8 mouse cellular contexts compared by ENCODE assay signal in genomic region chr4:119415072-119415753, GRCm38 (mm10). TPM values are rescaled to one million over a fixed set of nuclear protein-coding genes. Genes with fewer than 3 reads are reported as not detected.
DNase-seq lines count a peak whose midpoint lies in the region; ATAC-seq lines count a peak whose summit lies in the region.

Ccdc30 (minus strand) TSS chr4:119415521.

- ATAC-seq in embryonic facial prominence, embryonic 13.5 days (ENCODE audit: insufficient number of reproducible peaks, insufficient read depth, low FRiP score, low TSS enrichment, low read depth) = peak; percentile 100
- peak; percentile 100 for ATAC-seq in limb, embryonic 12.5 days (ENCODE audit: insufficient number of reproducible peaks, insufficient read depth, low FRiP score, low TSS enrichment, low read depth)
- peak; percentile 100 for ATAC-seq in midbrain, embryonic 13.5 days
- ATAC-seq in erythroid progenitor cell, adult 5-6 weeks (replicated peaks; ENCODE audit: low FRiP score, poor library complexity, severe bottlenecking) = no peak

- H3K4me3 ChIP-seq in embryonic facial prominence, embryonic 13.5 days = peak within 1 kb of the TSS; percentile 62
- H3K4me3 ChIP-seq in limb, embryonic 12.5 days (replicated peaks) = peak within 1 kb of the TSS; percentile 62
- peak within 1 kb of the TSS; percentile 71 for H3K4me3 ChIP-seq in midbrain, embryonic 13.5 days (replicated peaks)

- peaks cover 15% of the 10 kb centered on the region for H3K4me1 ChIP-seq in embryonic facial prominence, embryonic 13.5 days
- peaks cover 4% of the 10 kb centered on the region; the same call in 1 of the 2 replicates for H3K4me1 ChIP-seq in limb, embryonic 12.5 days (replicated peaks)
- peaks cover 20% of the 10 kb centered on the region for H3K4me1 ChIP-seq in midbrain, embryonic 13.5 days (replicated peaks)

- H3K9ac ChIP-seq in embryonic facial prominence, embryonic 13.5 days = peak within 1 kb of the TSS; percentile 70
- peak within 1 kb of the TSS; percentile 65 for H3K9ac ChIP-seq in limb, embryonic 12.5 days (replicated peaks)
- peak within 1 kb of the TSS; percentile 82 for H3K9ac ChIP-seq in midbrain, embryonic 13.5 days (replicated peaks)

- DNase-seq in adrenal gland, postnatal 4 days (ENCODE audit: low spot score in 2 of 2) = peak; percentile 88 to 92
- DNase-seq in heart, adult 9 months (ENCODE audit: low spot score in 2 of 2) = peak; percentile 82 to 89
- DNase-seq in kidney, adult 8-10 months = peak; percentile 94
- DNase-seq in skeletal muscle tissue, adult 2 months (ENCODE audit: low read depth, low spot score) = peak; percentile 52

- peaks cover 9% of the 10 kb centered on the region; the same call in 1 of the 2 replicates for H3K36me3 ChIP-seq in embryonic facial prominence, embryonic 13.5 days
- H3K36me3 ChIP-seq in limb, embryonic 12.5 days = peaks cover 14% of the 10 kb centered on the region
- H3K36me3 ChIP-seq in midbrain, embryonic 13.5 days = no peaks in the 10 kb centered on the region

- no peaks in the 10 kb centered on the region for H3K9me3 ChIP-seq in embryonic facial prominence, embryonic 13.5 days
- H3K9me3 ChIP-seq in limb, embryonic 12.5 days = no peaks in the 10 kb centered on the region
- H3K9me3 ChIP-seq in midbrain, embryonic 13.5 days = no peaks in the 10 kb centered on the region

- H3K4me2 ChIP-seq in embryonic facial prominence, embryonic 13.5 days = peak within 1 kb of the TSS; percentile 94
- H3K4me2 ChIP-seq in limb, embryonic 12.5 days = peak within 1 kb of the TSS; percentile 96
- H3K4me2 ChIP-seq in midbrain, embryonic 13.5 days (replicated peaks) = peak within 1 kb of the TSS; percentile 85

- WGBS in embryonic facial prominence, embryonic 13.5 days = under 1% methylated on average over 49 of the region's 49 CpGs
- WGBS in limb, embryonic 12.5 days = under 1% methylated on average over 49 of the region's 49 CpGs
- WGBS in midbrain, embryonic 13.5 days = under 1% methylated on average over 49 of the region's 49 CpGs

- H3K27me3 ChIP-seq in embryonic facial prominence, embryonic 13.5 days = no peaks in the 10 kb centered on the region
- H3K27me3 ChIP-seq in limb, embryonic 12.5 days = no peaks in the 10 kb centered on the region
- peaks cover 9% of the 10 kb centered on the region; the same call in 1 of the 2 replicates for H3K27me3 ChIP-seq in midbrain, embryonic 13.5 days

- no peak within 1 kb of the TSS for H3K27ac ChIP-seq in embryonic facial prominence, embryonic 13.5 days
- H3K27ac ChIP-seq in limb, embryonic 12.5 days = no peak within 1 kb of the TSS
- peak within 1 kb of the TSS; percentile 73 for H3K27ac ChIP-seq in midbrain, embryonic 13.5 days

RNA-seq across cellular contexts. Expression of gene Ccdc30, which starts in this region (rescaled TPM):
- 10 to 100 TPM; 11.8 to 14.0 TPM for total RNA-seq in adrenal gland, postnatal 4 days (2021)
- 5.0 and 6.4 TPM in 2 replicates for polyA plus RNA-seq in embryonic facial prominence, embryonic 13.5 days (2015; fragmentation: Nextera tagmentation; extraction: Ambion mirVana)
- 7.4 and 8.0 TPM in 2 replicates for polyA plus RNA-seq in limb, embryonic 12.5 days (2016; fragmentation: Nextera tagmentation; extraction: Ambion mirVana)
- polyA plus RNA-seq in midbrain, embryonic 13.5 days (2015; fragmentation: Nextera tagmentation; extraction: Ambion mirVana) = 19.2 and 19.7 TPM in 2 replicates
- not detected in 2 replicates for total RNA-seq in erythroid progenitor cell, adult 5-6 weeks (2015; ENCODE audit: low replicate concordance)
- total RNA-seq in erythroid progenitor cell, adult 5-6 weeks (2017; ENCODE audit: low replicate concordance) = not detected in 2 replicates

Comparison
In these comparisons a context has a peak if more than half of its experiments do, and no peak if none do; other contexts are left out.
1. RNA of gene Ccdc30 (total RNA-seq): 11.8 to 14.0 TPM in adrenal gland, postnatal 4 days; not detected in erythroid progenitor cell, adult 5-6 weeks; every median in the first group is over 10 times any median in the second.
2. Peak in every context shown above with its lines, with median percentiles within 50 percentile points of each other: DNase-seq, H3K4me2 ChIP-seq, H3K4me3 ChIP-seq and H3K9ac ChIP-seq.